Mouse (Mus musculus) kidney, adult 2 months (tissue): Measurements from ENCODE around the gene 5730409E04Rik. TPM values are rescaled to one million over a fixed set of nuclear protein-coding genes. Genes with fewer than 3 reads are reported as not detected.
A peak's percentile ranks its signal among the peaks of the same experiment; 100 is the strongest.

ENCODE experiments used
- DNase-seq: peaks from one replicate; pipeline ENCODE4 v3.0.0; 2021
- H3K27ac ChIP-seq: fragments of 200-500 bp; 2 replicates; pipeline ENCODE4 v1.5.1; 2012; ENCODE audit warnings: low read depth, low read length, control low read depth, inconsistent platforms; ENCODE audit not compliant: insufficient read depth
- H3K27me3 ChIP-seq: fragments of 200-500 bp; replicated peaks from 2 replicates; pipeline ENCODE4 v1.6.1; 2012; ENCODE audit warnings: mild to moderate bottlenecking, moderate library complexity, low read length, inconsistent platforms; ENCODE audit not compliant: control insufficient read depth, insufficient read depth
- H3K36me3 ChIP-seq: fragments of 200-500 bp; 2 replicates; pipeline ENCODE4 v1.6.1; 2012; ENCODE audit warnings: mild to moderate bottlenecking, moderate library complexity, low read length, inconsistent platforms; ENCODE audit not compliant: control insufficient read depth, insufficient read depth
- H3K4me1 ChIP-seq: fragments of 200-500 bp; 2 replicates; pipeline ENCODE4 v1.6.1; 2011; ENCODE audit warnings: low read length; ENCODE audit not compliant: control insufficient read depth, insufficient read depth
- H3K4me3 ChIP-seq: fragments of 200-500 bp; 2 replicates; pipeline ENCODE4 v1.5.1; 2011; ENCODE audit warnings: mild to moderate bottlenecking, low read depth, low read length, control low read depth; ENCODE audit not compliant: insufficient read depth
- CTCF ChIP-seq: fragments of 200-500 bp; conservative IDR thresholded peaks from 2 replicates; pipeline ENCODE4 v1.5.1; 2011; ENCODE audit warnings: low read depth, mild to moderate bottlenecking, control low read depth, low read length, moderate library complexity, mixed read lengths; ENCODE audit not compliant: insufficient read depth, insufficient read length
- POLR2A ChIP-seq: fragments of 200-500 bp; IDR thresholded peaks from one replicate; pipeline ENCODE4 v1.6.1; 2011; ENCODE audit warnings: low read depth, low read length, control low read depth
- WGBS: fragments of 180-500 bp; shearing (Covaris S2); methylation state at CpG from one replicate; pipeline ENCODE4 v1.1.7; 2018; 5-methylcytosine and 5-hydroxymethylcytosine counted together
- polyA plus RNA-seq: library from polyadenylated mRNA; depleted of rRNA; stranded (reverse); fragments of >200 nt; gene quantifications from 2 replicates; pipeline ENCODE4 v1.2.3, GENCODE M21; 2012

The 5730409E04Rik gene
- polyA plus RNA-seq, 1 experiment = 7.5 TPM

DNA sequence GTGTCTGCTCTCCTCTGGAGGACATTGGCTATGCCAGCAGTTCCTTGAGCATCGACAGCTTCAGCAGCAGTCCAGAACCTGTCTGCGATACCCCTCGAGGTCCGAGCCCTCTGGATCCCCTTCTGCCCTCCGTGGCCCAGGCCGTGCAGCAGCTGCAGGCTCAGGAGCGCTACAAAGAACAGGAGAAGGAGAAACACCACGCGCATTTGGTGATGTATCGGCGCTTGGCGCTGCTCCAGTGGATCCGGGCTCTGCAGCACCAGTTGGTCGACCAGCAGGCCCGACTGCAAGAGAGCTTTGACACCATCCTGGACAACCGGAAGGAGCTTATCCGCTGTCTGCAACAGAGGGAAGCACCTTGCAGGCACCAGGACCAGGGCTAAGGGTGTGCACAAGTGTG, 2.4 kb downstream of the 5730409E04Rik start:
- 90% methylated on average over 17 of the region's 17 CpGs for WGBS
- H3K36me3 ChIP-seq = no peaks in the 10 kb centered on the region

DNA sequence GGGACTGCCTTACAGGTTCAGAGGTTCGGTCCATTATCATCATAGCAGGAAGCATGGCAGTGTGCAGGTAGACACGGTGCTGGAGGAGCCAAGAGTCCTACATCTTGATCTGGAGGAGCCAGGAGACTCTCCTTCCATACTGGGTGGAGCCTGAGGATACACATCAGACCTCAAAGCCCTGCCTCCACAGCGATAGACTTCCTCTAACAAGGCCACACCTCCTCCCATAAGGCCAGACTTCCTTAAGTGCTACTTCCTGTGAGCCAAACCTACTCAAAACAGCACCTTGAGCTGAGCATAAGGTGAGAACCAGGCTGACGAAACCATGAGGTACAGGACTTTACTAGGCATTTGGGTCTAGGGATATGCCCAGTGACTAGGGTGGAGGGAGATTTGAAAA, 6.7 kb downstream of the 5730409E04Rik start:
- Histone ChIP-seq H3K27ac (no peak overlapping the region), H3K27me3 (no peaks in the 10 kb centered on the region), H3K36me3 (no peaks in the 10 kb centered on the region), H3K4me1 (no peaks in the 10 kb centered on the region), H3K4me3 (no peak overlapping the region)
- TF ChIP-seq POLR2A (no peak), CTCF (no peak)
- WGBS = 90% methylated on average over 4 of the region's 4 CpGs
- no peak for DNase-seq

More for the DNA sequence above, 2.4 kb downstream of the 5730409E04Rik start:
- H3K4me1 ChIP-seq = no peaks in the 10 kb centered on the region
- no peaks in the 10 kb centered on the region for H3K27me3 ChIP-seq
- no peak for DNase-seq
- no peak overlapping the region for H3K27ac ChIP-seq
- H3K4me3 ChIP-seq = no peak overlapping the region
- TF ChIP-seq CTCF = no peak

DNA sequence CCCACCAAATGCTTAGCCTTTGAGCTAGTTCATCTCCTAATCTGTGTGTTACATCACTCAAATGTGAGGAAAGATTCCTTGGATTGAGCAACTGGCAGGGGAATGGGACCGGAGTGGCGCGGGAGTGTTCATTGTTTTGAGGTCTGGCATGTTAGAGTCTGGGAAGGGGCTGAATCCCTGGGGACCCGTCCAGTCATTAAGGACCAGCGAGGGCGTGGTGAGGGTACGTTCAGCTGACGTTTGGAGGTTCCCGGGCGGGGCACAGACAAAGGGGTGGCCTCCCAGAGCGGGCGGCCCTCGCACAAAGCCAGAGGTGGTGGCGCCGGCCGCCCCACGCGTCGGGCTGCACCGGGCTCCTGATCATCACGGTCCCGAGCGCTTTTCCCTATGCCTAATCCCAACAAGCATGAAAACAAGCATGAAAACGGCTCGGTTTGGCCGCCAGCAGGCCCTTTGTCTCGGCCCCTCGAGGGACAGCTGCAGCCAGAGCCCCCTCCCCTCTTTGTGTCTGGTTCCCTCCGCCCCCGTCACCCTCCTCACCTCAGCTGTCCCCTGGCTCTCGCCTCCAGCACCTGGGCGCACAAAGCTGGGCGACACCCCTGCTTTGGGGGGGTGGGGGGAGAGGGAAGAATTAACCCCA, 10.2 kb downstream of the 5730409E04Rik start:
- WGBS = 9% methylated on average over 32 of the region's 33 CpGs
- H3K4me3 ChIP-seq = no peak overlapping the region

DNA sequence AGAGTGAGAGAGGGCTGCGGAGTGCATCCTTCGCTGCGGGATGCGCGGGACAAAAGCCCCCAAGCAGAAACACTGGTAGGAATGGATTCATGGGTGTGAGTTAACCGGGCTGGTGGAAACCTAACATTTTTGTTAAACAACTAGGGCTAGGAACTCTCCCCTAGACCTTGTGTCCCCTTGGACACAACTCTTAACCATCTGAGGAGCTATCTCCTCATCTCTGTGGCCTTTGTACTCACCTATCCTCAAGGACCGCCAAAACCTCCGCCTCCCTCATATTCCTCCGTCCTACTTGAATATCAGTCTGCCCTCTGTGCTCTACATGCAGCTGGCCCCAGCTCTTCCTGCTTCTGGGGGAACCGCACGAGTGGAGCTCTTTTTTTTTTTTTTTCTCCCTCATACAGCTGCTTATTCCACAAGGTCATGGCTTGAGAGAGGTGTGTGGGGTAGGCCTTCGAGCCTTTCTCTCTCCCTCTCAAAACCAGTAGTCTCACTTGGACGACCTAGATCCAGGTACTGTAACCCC, 10.8 kb downstream of the 5730409E04Rik start:
- H3K27me3 ChIP-seq = no peaks in the 10 kb centered on the region
- H3K4me1 ChIP-seq = no peaks in the 10 kb centered on the region
- TF ChIP-seq POLR2A = no peak
- no peak for TF ChIP-seq CTCF
- no peak overlapping the region for H3K27ac ChIP-seq
- no peak for DNase-seq
- H3K36me3 ChIP-seq = no peaks in the 10 kb centered on the region
- no peak overlapping the region for H3K4me3 ChIP-seq
- WGBS = 28% methylated on average over 13 of the region's 13 CpGs

More for the DNA sequence above, 10.2 kb downstream of the 5730409E04Rik start:
- no peaks in the 10 kb centered on the region for H3K4me1 ChIP-seq
- no peak overlapping the region for H3K27ac ChIP-seq
- TF ChIP-seq POLR2A = no peak
- no peak for TF ChIP-seq CTCF
- no peaks in the 10 kb centered on the region for H3K27me3 ChIP-seq
- no peaks in the 10 kb centered on the region for H3K36me3 ChIP-seq
- no peak for DNase-seq

DNA sequence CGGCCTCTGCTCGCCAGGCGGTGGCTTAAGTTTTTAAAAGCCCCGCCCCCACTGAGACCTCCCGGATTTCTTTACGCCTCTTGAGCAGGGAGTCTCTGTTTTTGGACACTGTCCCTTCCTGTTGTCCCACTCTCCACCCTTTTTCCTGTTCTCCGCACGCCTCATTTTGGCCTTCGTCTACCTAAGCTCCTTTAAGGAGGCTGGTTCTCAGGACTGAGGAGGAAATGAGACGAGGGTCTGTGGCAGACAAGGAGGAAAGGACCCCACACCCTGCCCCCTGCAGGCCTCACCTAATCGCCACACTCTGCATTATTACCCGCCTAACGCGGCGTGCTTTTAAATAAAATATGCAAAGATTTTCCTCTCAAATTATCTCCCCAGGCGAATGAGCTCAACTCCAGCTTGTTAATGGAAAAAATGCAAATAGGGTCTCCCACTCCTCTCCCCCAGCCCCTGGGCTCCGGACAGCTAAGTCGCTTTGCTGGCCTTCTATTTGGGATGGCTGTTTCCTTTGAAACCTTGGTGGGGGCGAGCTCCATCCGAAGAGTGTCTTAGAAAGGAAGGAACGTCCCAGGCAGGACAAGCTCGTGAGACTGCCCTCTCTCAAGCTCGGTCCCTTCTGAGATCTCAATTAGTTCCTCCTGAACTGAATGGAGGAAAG, 17.5 kb downstream of the 5730409E04Rik start:
- no peak overlapping the region for H3K27ac ChIP-seq
- 6% methylated on average over 23 of the region's 23 CpGs for WGBS
- DNase-seq = peak; percentile 40

DNA sequence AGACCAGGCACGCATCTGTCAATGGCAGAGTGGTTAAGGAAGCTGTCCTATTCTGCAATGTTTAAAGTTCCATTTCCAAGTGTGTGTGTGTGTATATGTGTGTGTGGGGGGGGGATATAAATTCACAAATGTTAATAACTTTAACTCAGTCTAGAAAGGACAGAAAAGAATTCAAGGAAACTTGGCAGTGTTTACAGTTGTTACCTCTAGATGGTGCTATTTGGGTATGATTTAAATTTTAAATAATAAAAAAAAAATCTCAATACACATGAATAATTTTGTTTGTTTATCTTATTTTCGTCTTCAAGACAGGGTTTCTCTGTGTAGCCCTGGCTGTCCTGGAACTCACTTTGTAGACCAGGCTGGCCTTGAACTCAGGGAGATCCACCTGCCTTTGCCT, 22.3 kb downstream of the 5730409E04Rik start:
- Histone ChIP-seq H3K36me3 (no peaks in the 10 kb centered on the region), H3K4me3 (no peak overlapping the region), H3K27ac (no peak overlapping the region), H3K27me3 (no peaks in the 10 kb centered on the region; the same call in 1 of the 2 replicates), H3K4me1 (no peaks in the 10 kb centered on the region)
- no peak for TF ChIP-seq POLR2A
- 0 out of 2 replicates have a peak, but pooled peaks have one; percentile 1 for TF ChIP-seq CTCF
- no peak for DNase-seq
- WGBS = 37% methylated on average over 2 of the region's 2 CpGs

More for the DNA sequence above, 17.5 kb downstream of the 5730409E04Rik start:
- peak overlapping the region; percentile 18 for H3K4me3 ChIP-seq
- TF ChIP-seq POLR2A = no peak
- no peak; the same call in 1 of the 2 replicates for TF ChIP-seq CTCF
- H3K27me3 ChIP-seq = no peaks in the 10 kb centered on the region
- no peaks in the 10 kb centered on the region for H3K36me3 ChIP-seq
- H3K4me1 ChIP-seq = no peaks in the 10 kb centered on the region

DNA sequence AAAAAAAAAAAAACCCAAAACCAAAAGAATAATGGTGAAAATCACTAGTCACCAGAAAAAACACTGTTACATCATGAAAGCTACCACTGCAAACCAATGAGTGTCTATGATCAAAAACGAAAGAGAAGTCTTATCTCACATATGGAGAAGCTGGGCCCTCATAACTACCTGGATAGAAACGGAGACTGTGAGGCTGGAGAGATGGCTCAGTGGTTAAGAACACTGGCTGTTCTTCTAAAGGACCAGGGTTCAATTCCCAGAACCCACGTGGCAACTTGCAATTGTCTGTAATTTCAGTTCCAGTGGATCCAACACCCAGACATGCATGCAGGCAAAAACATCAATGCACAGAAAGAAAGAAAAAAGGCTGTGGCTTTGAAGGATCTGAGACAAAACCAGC, 23.1 kb downstream of the 5730409E04Rik start:
- no peaks in the 10 kb centered on the region; the same call in 1 of the 2 replicates for H3K27me3 ChIP-seq
- H3K36me3 ChIP-seq = no peaks in the 10 kb centered on the region
- H3K4me1 ChIP-seq = no peaks in the 10 kb centered on the region
- H3K4me3 ChIP-seq = no peak overlapping the region
- no peak overlapping the region for H3K27ac ChIP-seq
- no peak for DNase-seq
- TF ChIP-seq POLR2A (no peak), CTCF (no peak)
- 68% methylated on average over 3 of the region's 3 CpGs for WGBS
